Mouse (Mus musculus): ENCODE measurements around the gene Tas1r2.

GRCm38 (mm10) chr4:139605216-139605615 is 48.1 kb upstream of the Tas1r2 start:
- TF ChIP-seq CTCF (IDR thresholded peaks at IDR 0.05; ENCODE audit: low read depth, low read length) (no peak), POLR2A (IDR thresholded peaks at IDR 0.05; ENCODE audit: extremely low read depth, insufficient read depth, low read length) (no peak)
